Mouse (Mus musculus) liver, embryonic 18 days (tissue): ENCODE results near the gene Lmo4. TPM values are rescaled to one million over a fixed set of nuclear protein-coding genes. Genes with fewer than 3 reads are reported as not detected.

Experiments used
- polyA plus RNA-seq: library from polyadenylated mRNA; depleted of rRNA; stranded (reverse); fragments of >200 nt; gene quantifications from 2 replicates; pipeline ENCODE4 v1.2.3, GENCODE M21; 2012; rRNA removed

Lmo4 gene
- 21.4 and 23.8 TPM in 2 replicates for polyA plus RNA-seq

GRCm38 (mm10) chr3:144204413-144205311, at the start of gene Lmo4:
TSS of gene Lmo4 (minus strand) at chr3:144205220.

